Mouse (Mus musculus): ENCODE measurements at regions not wholly inside any gene's neighbourhood (a gene's known extent, or its start where the extent isn't known, plus 50 kb on each side); places are given as distances from the start of the nearest gene placed in this dataset.

GRCm38 (mm10) chr2:128231338-128231737 lies 105.5 kb downstream of the Bcl2l11 start:
- no peak for TF ChIP-seq CHD1 (IDR thresholded peaks at IDR 0.05; ENCODE audit: low read depth, low read length)
- no peak for TF ChIP-seq SMC3 (IDR thresholded peaks at IDR 0.05; ENCODE audit: low read depth, low read length)
- no peak for TF ChIP-seq MAZ (IDR thresholded peaks at IDR 0.05; ENCODE audit: low read depth, low read length)
- TF ChIP-seq BHLHE40 (IDR thresholded peaks at IDR 0.05; ENCODE audit: low read depth, low read length): no peak
- no peak for TF ChIP-seq E2F4 (IDR thresholded peaks at IDR 0.05; ENCODE audit: insufficient replicate concordance, low read depth, low read length)
- no peak for TF ChIP-seq NELFE (IDR thresholded peaks at IDR 0.05; ENCODE audit: low read depth, low read length)
- no peak for TF ChIP-seq CHD2 (IDR thresholded peaks at IDR 0.05; ENCODE audit: low read length)
- no peak for TF ChIP-seq ZMIZ1 (IDR thresholded peaks at IDR 0.05; ENCODE audit: low read depth, low read length)
- TF ChIP-seq ZC3H11A (IDR thresholded peaks at IDR 0.05; ENCODE audit: low read depth, low read length): no peak
- no peak for TF ChIP-seq NRF1 (IDR thresholded peaks at IDR 0.05; ENCODE audit: low read depth, low read length)
- TF ChIP-seq MYC (IDR thresholded peaks at IDR 0.05; ENCODE audit: low read depth, low read length): no peak
- no peak for TF ChIP-seq IRF4 (IDR thresholded peaks at IDR 0.05; ENCODE audit: low read depth, low read length)
- TF ChIP-seq USF1 (IDR thresholded peaks at IDR 0.05; ENCODE audit: low read depth, low read length): no peak
- TF ChIP-seq POLR2A (IDR thresholded peaks at IDR 0.05; ENCODE audit: low read depth, low read length): no peak
- TF ChIP-seq TCF12 (IDR thresholded peaks at IDR 0.05; ENCODE audit: low read depth, low read length): no peak
- TF ChIP-seq RAD21 (IDR thresholded peaks at IDR 0.05; ENCODE audit: low read depth, low read length): no peak
- no peak for TF ChIP-seq ETS1 (conservative IDR thresholded peaks at IDR 0.05; ENCODE audit: low read depth, low read length)
- dilution Hi-C loops (cut with MboI; ENCODE audit: extremely low pct_ligation_motif_present, extremely low pct_unique_long_range_greater_than_20kb, low sequenced_read_pairs) (no loop called here), in situ Hi-C loops (cut with MboI; ENCODE audit: low pct_ligation_motif_present, low pct_unique_long_range_greater_than_20kb, low sequenced_read_pairs) (no loop called here)
- no peak overlapping the region for H3K9ac ChIP-seq (ENCODE audit: insufficient read depth, low read depth)
- peak overlapping the region; percentile 47; the same call in 1 of the 2 replicates for H3K4me2 ChIP-seq (ENCODE audit: insufficient read depth, low read depth, poor library complexity, severe bottlenecking)
- no peak overlapping the region for H3K4me3 ChIP-seq (replicated peaks in 1 of 3; ENCODE audit: low read depth in 2 of 3, low read length in 2 of 3, poor library complexity in 1 of 3)
- no peaks in the 10 kb centered on the region for H3K9me3 ChIP-seq (replicated peaks; ENCODE audit: low read length)
- DNase-seq (ENCODE audit: extremely low read depth): no peak
- H3K27me3 ChIP-seq (replicated peaks): no peaks in the 10 kb centered on the region
- no peaks in the 10 kb centered on the region for H3K79me2 ChIP-seq (replicated peaks; ENCODE audit: control insufficient read depth, extremely low read depth, insufficient read depth, poor library complexity, severe bottlenecking)
- peaks cover 3 to 29% of the 10 kb centered on the region in 2 experiments; a peak in 3 of 4 replicates for H3K4me1 ChIP-seq (ENCODE audit: control insufficient read depth in 1 of 2, insufficient read depth in 2 of 2)
- no peak overlapping the region for H3K27ac ChIP-seq (ENCODE audit: insufficient read depth, low read depth)
- no peaks in the 10 kb centered on the region for H3K36me3 ChIP-seq (replicated peaks in 1 of 2; ENCODE audit: control insufficient read depth in 1 of 2, insufficient read depth in 1 of 2, low read length in 1 of 2)

GRCm38 (mm10) chr2:128232027-128232426 lies 106.2 kb downstream of the Bcl2l11 start:
- Histone ChIP-seq H3K27me3 (replicated peaks) (no peaks in the 10 kb centered on the region), H3K9me3 (replicated peaks; ENCODE audit: low read length) (no peaks in the 10 kb centered on the region), H3K4me1 (ENCODE audit: control insufficient read depth in 1 of 2, insufficient read depth in 2 of 2) (peaks cover 3 to 23% of the 10 kb centered on the region in 2 experiments; a peak in 3 of 4 replicates), H3K27ac (ENCODE audit: insufficient read depth, low read depth) (no peak overlapping the region), H3K9ac (ENCODE audit: insufficient read depth, low read depth) (no peak overlapping the region), H3K36me3 (replicated peaks in 1 of 2; ENCODE audit: control insufficient read depth in 1 of 2, insufficient read depth in 1 of 2, low read length in 1 of 2) (no peaks in the 10 kb centered on the region), H3K4me2 (ENCODE audit: insufficient read depth, low read depth, poor library complexity, severe bottlenecking) (no peak overlapping the region), H3K79me2 (replicated peaks; ENCODE audit: control insufficient read depth, extremely low read depth, insufficient read depth, poor library complexity, severe bottlenecking) (no peaks in the 10 kb centered on the region), H3K4me3 (replicated peaks in 1 of 3; ENCODE audit: low read depth in 2 of 3, low read length in 2 of 3, poor library complexity in 1 of 3) (no peak overlapping the region)
- TF ChIP-seq KAT2A (IDR thresholded peaks at IDR 0.05; ENCODE audit: insufficient replicate concordance, low read length) (no peak), NELFE (IDR thresholded peaks at IDR 0.05; ENCODE audit: low read depth, low read length) (no peak)
- dilution Hi-C loops (cut with MboI; ENCODE audit: extremely low pct_ligation_motif_present, extremely low pct_unique_long_range_greater_than_20kb, low sequenced_read_pairs): no loop called here
- no peak for DNase-seq (ENCODE audit: extremely low read depth)
- in situ Hi-C loops (cut with MboI; ENCODE audit: low pct_ligation_motif_present, low pct_unique_long_range_greater_than_20kb, low sequenced_read_pairs): no loop called here

All from CH12.LX (cell line).